Mouse (Mus musculus): Measurements from ENCODE around the gene St3gal3. TPM values are rescaled to one million over a fixed set of nuclear protein-coding genes. Genes with fewer than 3 reads are reported as not detected.

The St3gal3 gene
- total RNA-seq, 1 experiment from 2014 or later = 6.8 TPM

DNA sequence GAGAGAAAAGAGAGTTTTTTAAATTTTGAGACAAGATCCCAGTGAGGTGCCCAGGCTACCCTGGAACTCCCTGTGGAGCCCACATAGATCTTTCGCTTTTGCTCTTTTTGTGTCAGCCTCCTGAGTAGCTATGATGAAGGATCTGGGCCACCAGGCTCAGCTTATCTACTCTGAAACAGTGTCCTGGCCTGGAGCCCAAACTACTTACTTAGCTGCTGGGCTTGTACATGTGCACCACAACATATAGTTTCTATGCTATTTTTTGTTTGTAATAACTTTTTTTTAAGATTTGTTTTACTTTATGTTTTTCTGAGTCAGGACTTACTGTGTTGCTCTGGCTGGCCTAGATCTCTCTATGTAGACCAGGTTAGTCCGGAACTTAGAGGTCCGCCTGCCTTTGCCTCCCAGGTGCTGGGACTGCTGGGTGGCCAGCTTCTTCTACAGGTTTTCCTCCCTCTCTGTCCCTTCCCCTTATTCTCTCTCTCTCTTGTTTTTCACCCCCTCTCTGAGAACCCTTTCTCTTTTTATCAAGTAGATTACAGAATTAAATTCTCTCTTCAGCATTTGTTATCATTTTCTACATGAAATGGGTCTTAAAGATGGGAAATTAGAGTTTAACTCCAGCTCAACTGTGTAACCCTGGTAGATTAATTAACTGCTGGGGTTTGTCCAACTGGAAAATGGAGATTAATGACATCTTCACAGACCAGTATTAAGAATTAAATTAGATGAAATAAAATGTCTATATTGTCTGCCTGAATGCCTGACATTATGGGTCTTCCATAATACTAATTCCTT, 29.3 kb downstream of the St3gal3 start:
- ATAC-seq (replicated peaks in 1 of 2; ENCODE audit: insufficient read depth in 1 of 2, low FRiP score in 2 of 2, low TSS enrichment in 1 of 2, low read depth in 1 of 2, poor library complexity in 2 of 2, severe bottlenecking in 2 of 2) = peak in 1 of 2 experiments; percentile 32; a peak in 1 of 4 replicates

DNA sequence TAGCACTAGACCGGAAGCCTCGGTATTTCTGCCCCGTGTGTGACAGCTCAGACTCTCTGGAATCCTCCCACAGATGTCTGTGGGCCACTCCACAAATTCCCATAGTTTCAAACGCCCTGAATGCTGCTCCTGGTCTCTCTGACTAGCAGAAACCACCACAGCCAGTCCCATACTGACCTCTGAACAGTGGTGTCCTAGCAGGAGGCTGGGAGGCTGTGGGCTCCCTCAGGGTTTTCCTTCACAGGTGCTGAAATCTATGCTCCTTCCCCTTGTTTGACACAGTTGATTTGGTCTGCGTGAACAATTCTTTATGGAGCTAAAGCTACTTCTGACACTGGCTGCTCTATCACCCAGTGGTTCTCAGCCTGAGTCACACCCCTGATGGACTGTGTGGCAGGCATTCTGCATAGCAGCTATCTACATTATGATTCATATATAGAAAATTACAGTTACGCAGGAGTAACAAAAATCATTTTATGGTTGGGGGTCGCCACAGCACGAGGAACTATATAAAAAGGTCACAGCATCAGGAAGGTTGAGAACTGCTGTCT, 31.4 kb downstream of the St3gal3 start:
- ATAC-seq (replicated peaks in 1 of 2; ENCODE audit: insufficient read depth in 1 of 2, low FRiP score in 2 of 2, low TSS enrichment in 1 of 2, low read depth in 1 of 2, poor library complexity in 2 of 2, severe bottlenecking in 2 of 2) = no peak

DNA sequence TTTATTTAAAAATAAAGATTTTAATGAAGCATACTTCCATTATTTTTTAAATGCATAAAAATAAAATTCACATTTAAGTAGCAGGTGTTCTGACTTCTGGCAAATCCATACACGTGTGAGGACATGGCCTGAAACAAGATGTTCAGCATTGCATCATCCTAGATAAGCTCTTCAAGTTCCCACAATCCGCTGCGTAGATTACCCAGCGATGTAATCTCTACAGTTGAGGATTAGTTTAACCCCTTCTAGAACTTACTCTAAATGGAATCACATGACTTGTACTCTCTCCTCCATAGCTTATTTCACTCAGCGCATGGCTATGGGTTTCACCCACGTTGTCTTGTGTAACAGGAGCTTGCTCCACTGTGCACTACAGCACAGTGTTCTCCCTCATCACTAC, 33.2 kb downstream of the St3gal3 start:
- ATAC-seq (replicated peaks in 1 of 2; ENCODE audit: insufficient read depth in 1 of 2, low FRiP score in 2 of 2, low TSS enrichment in 1 of 2, low read depth in 1 of 2, poor library complexity in 2 of 2, severe bottlenecking in 2 of 2) = no peak

DNA sequence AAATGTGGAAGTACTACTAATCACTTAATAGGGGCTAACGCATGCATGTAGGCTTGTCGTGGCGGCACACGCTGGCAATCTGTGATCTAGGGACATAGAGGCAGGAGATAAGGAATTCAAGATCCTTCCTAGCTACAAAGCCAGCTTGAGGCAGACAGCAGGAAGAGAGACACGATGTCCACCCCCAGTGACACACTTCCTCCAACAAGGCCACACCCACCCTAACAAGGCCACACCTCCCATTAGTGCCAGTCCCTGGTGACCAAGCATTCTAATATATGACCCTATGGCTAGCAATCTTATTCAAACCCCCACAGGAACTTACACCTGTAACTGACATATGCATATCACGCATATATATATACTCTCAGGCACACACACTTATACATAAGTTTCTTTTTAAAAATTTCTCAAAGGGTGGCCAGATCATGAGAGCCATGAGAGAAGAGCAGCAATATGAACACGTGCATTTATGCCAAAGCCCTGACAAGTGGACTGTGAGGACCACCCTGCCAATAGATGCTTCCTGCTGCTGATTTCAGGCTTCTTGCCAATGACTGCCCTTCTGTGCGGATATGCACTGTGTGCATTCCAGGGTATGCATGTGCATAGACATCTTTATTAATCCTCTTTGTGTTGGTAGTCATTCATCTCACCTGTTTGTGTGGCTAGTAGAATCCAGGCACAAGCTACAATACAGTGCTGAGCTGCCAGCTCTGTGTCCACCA, 34.9 kb downstream of the St3gal3 start:
- ATAC-seq (replicated peaks in 1 of 2; ENCODE audit: insufficient read depth in 1 of 2, low FRiP score in 2 of 2, low TSS enrichment in 1 of 2, low read depth in 1 of 2, poor library complexity in 2 of 2, severe bottlenecking in 2 of 2) = no peak

DNA sequence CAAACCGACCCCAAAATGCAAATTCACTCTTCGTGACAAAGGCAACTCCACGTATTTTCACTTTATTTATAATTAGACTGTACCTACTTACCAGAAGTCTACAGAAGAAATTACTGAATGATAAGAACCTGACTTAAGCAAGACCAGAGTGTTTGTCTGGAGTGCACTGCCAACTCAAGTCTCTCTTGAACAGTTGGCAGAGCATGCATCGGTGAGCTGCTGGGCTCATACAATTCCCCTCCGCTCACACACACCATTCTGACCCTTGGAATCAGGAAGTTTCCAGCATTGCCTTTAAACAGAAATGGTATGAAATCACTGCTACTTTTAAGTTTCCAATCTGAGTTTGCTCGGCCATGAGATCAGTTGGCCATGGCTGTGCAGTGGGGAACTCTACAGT, 36.1 kb downstream of the St3gal3 start:
- ATAC-seq (replicated peaks in 1 of 2; ENCODE audit: insufficient read depth in 1 of 2, low FRiP score in 2 of 2, low TSS enrichment in 1 of 2, low read depth in 1 of 2, poor library complexity in 2 of 2, severe bottlenecking in 2 of 2) = no peak

DNA sequence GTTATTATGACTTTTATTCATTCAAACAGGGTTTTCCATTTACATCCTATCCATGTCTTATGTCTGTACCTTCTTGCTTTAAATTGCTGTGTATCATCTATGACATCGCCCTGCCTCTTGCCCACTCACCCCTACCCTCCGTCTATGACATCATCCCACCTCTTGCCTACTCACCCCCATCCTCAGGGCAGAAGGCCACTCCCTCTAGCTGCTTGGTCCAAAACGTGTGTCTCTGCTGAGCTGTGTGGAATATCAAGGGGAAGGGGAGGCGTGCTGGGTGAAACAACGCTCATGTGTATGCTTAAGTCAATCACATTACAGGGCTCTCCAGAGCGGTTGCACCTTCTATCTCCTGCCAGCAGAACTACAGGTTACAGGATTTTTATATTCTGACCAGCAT, 38.6 kb downstream of the St3gal3 start:
- ATAC-seq (replicated peaks in 1 of 2; ENCODE audit: insufficient read depth in 1 of 2, low FRiP score in 2 of 2, low TSS enrichment in 1 of 2, low read depth in 1 of 2, poor library complexity in 2 of 2, severe bottlenecking in 2 of 2) = no peak

DNA sequence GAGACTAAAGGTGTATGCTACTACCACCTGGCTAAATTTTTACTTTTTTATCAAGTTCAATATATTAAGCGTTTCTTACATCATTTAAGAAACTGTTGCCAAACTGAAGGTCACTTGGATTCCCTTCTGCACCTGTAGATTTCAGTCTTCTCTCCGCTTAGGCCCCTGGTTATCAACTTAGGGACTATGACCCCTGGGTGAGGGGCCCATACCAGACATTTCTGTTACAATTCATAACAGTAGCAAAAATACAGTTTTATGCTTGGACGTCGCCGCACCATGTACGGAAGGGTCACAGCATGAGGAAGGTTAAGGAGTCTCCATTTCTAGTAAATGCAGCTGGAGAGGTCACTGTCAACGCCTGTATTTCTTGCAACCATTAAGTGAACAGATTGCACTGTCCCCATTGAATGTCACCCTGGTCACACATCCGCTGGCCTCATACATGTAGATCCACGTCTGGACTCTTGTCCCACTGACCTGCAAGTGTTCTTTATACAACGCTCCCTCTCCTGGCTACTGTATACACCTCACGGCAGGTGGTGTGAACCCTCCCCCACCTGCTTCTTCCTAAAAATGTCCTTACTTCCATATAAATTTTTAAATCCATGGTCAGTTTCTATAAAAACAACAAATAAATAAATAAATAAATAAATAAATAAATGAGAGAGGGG, 41.8 kb downstream of the St3gal3 start:
- no peak for ATAC-seq (replicated peaks in 1 of 2; ENCODE audit: insufficient read depth in 1 of 2, low FRiP score in 2 of 2, low TSS enrichment in 1 of 2, low read depth in 1 of 2, poor library complexity in 2 of 2, severe bottlenecking in 2 of 2)

DNA sequence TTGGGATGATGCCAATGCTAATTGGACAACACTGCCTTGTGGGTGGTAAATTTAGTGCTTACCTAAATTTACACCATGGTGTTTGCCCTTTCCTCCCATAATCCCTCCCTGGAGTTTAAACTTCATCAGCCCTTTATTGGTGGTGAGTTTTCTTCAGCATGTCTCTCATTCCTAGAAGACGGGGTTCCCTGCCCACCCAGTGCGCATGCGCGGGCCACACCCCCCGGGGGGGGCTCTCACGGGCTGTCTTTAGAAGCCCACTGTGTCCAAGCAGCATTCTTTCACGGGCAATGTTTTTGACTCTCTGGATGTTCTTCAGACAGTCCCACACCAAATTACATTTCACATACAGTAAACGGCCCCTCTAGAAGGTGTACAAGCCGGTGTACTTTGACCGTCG, 44.3 kb downstream of the St3gal3 start:
- no peak for ATAC-seq (replicated peaks in 1 of 2; ENCODE audit: insufficient read depth in 1 of 2, low FRiP score in 2 of 2, low TSS enrichment in 1 of 2, low read depth in 1 of 2, poor library complexity in 2 of 2, severe bottlenecking in 2 of 2)

DNA sequence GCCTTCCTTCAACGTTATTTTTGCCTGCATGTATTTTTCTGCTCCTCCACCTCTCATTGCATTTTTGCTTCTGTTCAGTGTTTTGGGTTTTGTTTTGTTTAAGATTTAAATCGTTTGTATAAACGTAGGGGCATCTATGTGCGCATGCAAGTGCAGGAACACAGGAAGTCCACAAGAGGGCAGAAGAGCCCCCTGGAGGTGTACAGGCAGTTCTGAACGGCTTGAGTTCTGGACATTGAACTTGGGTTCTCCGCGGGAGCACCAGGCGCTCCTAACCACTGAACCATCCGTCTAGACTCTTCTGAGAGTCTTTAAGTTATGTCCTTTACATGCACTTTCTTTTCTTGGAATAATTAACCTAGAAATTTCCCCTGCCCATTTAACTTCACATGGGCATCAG, 44.8 kb downstream of the St3gal3 start:
- peak; percentile 46 to 51; a peak in 2 of 4 replicates for ATAC-seq (replicated peaks in 1 of 2; ENCODE audit: insufficient read depth in 1 of 2, low FRiP score in 2 of 2, low TSS enrichment in 1 of 2, low read depth in 1 of 2, poor library complexity in 2 of 2, severe bottlenecking in 2 of 2)

DNA sequence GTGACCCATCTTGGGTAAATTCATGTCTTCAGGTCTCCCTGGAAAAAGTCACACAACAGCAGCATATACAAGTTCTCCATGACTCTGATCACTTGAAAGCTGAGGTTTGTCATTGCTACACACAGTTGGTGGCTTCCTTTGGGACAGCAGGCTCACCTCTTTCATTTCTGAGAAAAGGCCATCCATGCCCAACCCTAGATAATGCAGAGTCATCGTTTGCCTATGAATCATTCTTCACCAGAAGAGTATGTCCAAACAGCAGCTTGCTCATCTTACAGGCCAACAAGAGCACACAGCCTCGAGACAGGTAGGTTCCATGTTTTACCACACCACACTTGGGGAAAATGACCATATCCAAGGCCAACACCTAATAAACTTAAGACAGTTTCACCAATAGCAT, 45.9 kb downstream of the St3gal3 start:
- no peak for ATAC-seq (replicated peaks in 1 of 2; ENCODE audit: insufficient read depth in 1 of 2, low FRiP score in 2 of 2, low TSS enrichment in 1 of 2, low read depth in 1 of 2, poor library complexity in 2 of 2, severe bottlenecking in 2 of 2)

DNA sequence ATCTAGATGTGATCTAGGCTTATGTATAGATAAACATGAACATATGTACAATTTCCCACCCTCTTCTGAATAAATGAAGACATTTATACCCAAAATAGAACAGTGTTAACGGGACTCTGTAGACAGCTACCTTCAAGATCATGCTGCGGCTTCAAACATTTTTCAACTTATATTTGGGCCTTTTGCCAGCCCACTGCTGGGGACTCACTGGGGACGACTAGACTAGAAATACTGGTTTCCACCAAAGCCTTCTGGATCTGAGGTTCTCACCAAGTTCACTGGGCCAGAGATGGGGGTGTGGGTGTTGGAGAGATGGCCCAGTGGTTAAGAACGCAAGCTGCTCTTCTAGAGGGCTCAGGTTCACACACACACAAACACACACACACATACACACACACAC, 49.7 kb downstream of the St3gal3 start:
- ATAC-seq (replicated peaks in 1 of 2; ENCODE audit: insufficient read depth in 1 of 2, low FRiP score in 2 of 2, low TSS enrichment in 1 of 2, low read depth in 1 of 2, poor library complexity in 2 of 2, severe bottlenecking in 2 of 2) = no peak

DNA sequence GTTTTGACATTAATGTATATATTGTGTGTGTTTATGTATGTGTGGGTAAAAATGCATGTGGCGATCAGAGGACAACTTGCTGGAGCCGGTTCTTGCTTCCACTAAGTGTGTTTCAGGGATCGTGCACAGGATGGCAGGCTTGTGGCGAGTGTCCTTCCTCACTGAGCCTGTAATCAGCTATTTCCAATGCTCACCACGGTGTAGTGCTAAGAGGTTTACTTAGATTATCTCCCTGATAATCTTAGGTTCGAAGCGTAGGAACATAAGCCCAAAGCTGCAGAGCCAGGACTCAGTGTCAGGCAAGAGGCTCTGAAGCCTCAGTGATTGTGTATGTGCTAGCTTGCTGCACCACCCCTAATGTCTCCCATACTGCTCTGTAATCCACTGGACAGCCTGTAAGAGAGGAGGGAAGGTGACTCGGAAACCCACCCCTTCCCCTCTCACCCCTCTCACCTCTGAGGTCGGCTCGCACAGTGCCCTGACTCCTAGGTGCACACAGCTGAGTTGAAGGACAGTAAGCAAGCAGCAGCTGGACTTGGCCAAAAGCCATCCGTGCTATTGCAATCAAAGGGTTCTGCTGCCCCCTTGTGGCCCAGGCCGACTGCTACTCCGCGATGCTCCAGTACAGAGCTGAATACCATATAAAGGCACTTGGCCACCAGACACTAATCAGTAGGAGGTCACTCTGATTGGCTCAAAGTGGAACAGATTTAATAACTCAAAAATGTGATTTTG, 51.3 kb downstream of the St3gal3 start:
- peak; percentile 80 to 88 for ATAC-seq (replicated peaks in 1 of 2; ENCODE audit: insufficient read depth in 1 of 2, low FRiP score in 2 of 2, low TSS enrichment in 1 of 2, low read depth in 1 of 2, poor library complexity in 2 of 2, severe bottlenecking in 2 of 2)

DNA sequence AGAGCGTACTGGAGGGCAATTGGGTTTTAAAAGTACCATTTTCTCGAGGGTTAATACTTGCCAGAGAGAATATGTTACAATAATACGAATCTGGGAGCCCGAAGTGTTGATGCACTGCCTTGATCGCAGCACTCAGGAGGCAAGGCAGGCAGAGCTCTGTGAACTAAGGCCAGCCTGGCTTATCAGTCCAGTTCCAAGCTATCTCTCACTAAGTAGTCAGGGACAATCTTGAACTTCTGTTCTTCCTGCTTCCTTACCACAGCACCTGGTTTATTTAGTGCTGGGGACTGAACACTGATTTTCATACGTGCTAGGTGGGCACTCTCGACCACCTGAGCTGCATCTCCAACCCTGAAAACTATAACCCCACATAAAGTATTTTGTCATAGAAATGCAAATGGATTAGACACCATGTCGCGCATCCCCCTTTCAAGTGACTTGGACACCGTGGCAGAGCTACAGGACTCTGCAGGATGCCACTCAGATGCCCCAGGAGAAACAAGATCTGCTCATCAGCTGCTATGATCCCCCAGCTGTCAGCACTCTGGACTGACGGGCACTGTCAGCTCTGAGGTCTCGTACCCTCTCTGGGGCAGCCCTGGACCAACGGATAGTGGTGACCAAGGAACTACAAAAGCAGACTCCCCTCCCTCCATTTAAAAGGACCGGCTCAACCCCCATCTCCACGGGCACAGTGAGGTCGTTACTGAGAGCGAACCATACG, 52.9 kb downstream of the St3gal3 start:
- ATAC-seq (replicated peaks in 1 of 2; ENCODE audit: insufficient read depth in 1 of 2, low FRiP score in 2 of 2, low TSS enrichment in 1 of 2, low read depth in 1 of 2, poor library complexity in 2 of 2, severe bottlenecking in 2 of 2) = no peak

DNA sequence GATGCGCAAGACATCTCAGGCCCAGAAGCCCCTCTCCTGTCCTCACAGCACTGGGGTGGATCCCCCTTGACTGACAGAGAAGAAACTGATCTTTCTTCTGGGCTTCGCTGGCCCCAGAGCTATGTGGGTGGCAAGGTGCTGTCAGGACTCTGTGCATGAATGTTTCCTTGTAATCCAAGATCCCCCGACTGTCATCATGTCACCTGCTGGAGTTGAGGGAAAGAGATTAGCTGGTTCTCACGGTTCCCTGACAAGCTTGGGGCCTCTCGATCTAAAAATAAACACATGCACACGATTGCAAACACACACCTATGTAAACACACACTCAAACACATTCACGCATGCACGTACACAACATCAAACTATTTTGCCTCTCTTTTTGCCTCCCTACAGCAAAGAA, 54.2 kb downstream of the St3gal3 start:
- ATAC-seq (replicated peaks in 1 of 2; ENCODE audit: insufficient read depth in 1 of 2, low FRiP score in 2 of 2, low TSS enrichment in 1 of 2, low read depth in 1 of 2, poor library complexity in 2 of 2, severe bottlenecking in 2 of 2) = no peak

DNA sequence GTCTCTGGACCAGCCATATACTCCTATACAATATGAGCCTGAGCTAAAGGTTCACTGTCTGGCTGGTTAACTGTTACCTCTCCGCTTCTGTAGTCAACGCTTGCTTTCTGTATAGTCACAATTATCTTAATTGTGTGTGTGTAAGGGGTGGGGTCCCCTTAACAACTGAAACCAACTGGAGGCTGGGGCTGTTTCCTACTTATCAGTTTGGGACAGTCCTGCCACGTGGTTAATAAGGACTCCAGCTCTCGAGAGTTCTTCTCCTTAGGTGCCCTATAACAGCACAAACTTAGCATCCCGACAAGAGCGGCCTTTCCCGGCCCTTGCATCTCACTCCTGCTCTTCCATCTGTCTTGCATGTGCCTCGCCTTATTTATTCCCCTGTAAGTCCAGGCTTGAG, 55.5 kb downstream of the St3gal3 start:
- ATAC-seq (replicated peaks in 1 of 2; ENCODE audit: insufficient read depth in 1 of 2, low FRiP score in 2 of 2, low TSS enrichment in 1 of 2, low read depth in 1 of 2, poor library complexity in 2 of 2, severe bottlenecking in 2 of 2) = peak in 1 of 2 experiments; percentile 37; a peak in 1 of 4 replicates

DNA sequence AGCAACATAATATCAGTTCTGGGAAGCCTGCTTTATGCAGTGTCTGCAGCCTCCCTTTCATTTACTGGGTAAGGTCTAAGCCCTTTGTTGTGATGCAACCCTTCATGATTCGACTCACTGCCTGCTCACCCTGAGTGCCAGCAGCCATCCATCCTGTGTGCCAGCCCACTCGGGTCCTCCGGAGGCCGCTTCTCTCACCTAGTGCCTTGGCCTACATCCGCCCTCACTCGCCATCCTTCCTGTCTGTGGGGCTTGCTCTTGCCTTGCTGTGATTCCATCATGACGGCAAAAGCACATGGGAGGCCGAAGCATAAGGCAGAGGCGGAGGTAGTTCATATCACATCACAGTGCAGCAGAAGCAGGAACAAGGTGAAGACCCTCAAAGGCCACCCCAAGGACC, 56.1 kb downstream of the St3gal3 start:
- ATAC-seq (replicated peaks in 1 of 2; ENCODE audit: insufficient read depth in 1 of 2, low FRiP score in 2 of 2, low TSS enrichment in 1 of 2, low read depth in 1 of 2, poor library complexity in 2 of 2, severe bottlenecking in 2 of 2) = no peak

DNA sequence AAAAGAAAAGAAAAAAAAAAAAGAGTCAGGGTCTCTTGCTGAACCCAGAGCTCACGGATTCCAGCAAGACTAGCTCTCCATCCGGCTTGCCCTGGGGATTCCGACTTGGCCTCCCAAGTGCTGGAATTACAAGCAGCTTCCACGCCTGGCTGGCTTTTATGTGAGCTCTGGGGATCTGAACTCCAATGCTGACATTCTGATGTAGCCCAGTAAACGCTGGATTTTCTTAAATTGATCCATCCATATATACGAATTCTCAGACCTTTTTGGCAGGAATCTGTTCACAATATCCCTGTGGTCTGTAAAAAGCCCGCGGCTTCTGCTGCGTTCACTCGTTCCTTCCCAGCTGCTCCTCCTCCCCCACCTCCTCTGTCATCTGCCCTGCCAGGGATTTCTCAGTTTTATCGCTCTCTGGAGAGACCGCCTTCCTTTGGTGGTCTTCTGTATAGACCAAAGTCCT, 57.4 kb downstream of the St3gal3 start:
- no peak for ATAC-seq (replicated peaks in 1 of 2; ENCODE audit: insufficient read depth in 1 of 2, low FRiP score in 2 of 2, low TSS enrichment in 1 of 2, low read depth in 1 of 2, poor library complexity in 2 of 2, severe bottlenecking in 2 of 2)
